Mouse (Mus musculus) cerebellum, adult 18-20 months (tissue): ENCODE results near the gene Rftn1.

Experiments used
- DNase-seq, 2 experiments: peaks; one replicate each; pipeline ENCODE4 v3.0.0; 2021

Gene Rftn1

GRCm38 (mm10) chr17:50019090-50019489 is 171.4 kb downstream of the Rftn1 start:
- peak; percentile 20 to 36 for DNase-seq

GRCm38 (mm10) chr17:50014708-50015107 is 175.8 kb downstream of the Rftn1 start:
- no peak for DNase-seq

GRCm38 (mm10) chr17:50013848-50014247 is 176.6 kb downstream of the Rftn1 start:
- DNase-seq = no peak

- DNase-seq = no peak
Observed at GRCm38 (mm10) chr17:50010096-50010495, 180.4 kb downstream of the Rftn1 start.

- peak; percentile 40 to 54 for DNase-seq
Observed at GRCm38 (mm10) chr17:50006721-50007351, 183.6 kb downstream of the Rftn1 start.

GRCm38 (mm10) chr17:50006338-50006720 is 184.1 kb downstream of the Rftn1 start:
- no peak for DNase-seq

- peak; percentile 75 to 77 for DNase-seq
Observed at GRCm38 (mm10) chr17:50003156-50003555, 187.3 kb downstream of the Rftn1 start.

GRCm38 (mm10) chr17:50002171-50002570 is 188.3 kb downstream of the Rftn1 start:
- DNase-seq = peak; percentile 77 to 88

GRCm38 (mm10) chr17:50001754-50002153 is 188.7 kb downstream of the Rftn1 start:
- DNase-seq = peak; percentile 30 to 53

GRCm38 (mm10) chr17:50000580-50000979 is 189.9 kb downstream of the Rftn1 start:
- DNase-seq = peak; percentile 87 to 91

- DNase-seq = no peak
Observed at GRCm38 (mm10) chr17:49996626-49997152, 193.8 kb downstream of the Rftn1 start.

- DNase-seq = no peak
Observed at GRCm38 (mm10) chr17:49996097-49996496, 194.4 kb downstream of the Rftn1 start.

- no peak for DNase-seq
Observed at GRCm38 (mm10) chr17:49995226-49995625, 195.2 kb downstream of the Rftn1 start.

- DNase-seq = no peak
Observed at GRCm38 (mm10) chr17:49993631-49994030, 196.8 kb downstream of the Rftn1 start.

- no peak for DNase-seq
Observed at GRCm38 (mm10) chr17:49992625-49993603, 197.6 kb downstream of the Rftn1 start.

GRCm38 (mm10) chr17:49989583-49989982 is 200.9 kb downstream of the Rftn1 start:
- no peak for DNase-seq

- no peak for DNase-seq
Observed at GRCm38 (mm10) chr17:49987095-49987494, 203.4 kb downstream of the Rftn1 start.

- DNase-seq = no peak
Observed at GRCm38 (mm10) chr17:49983478-49983877, 207.0 kb downstream of the Rftn1 start.

GRCm38 (mm10) chr17:49982611-49983390 is 207.7 kb downstream of the Rftn1 start:
- no peak for DNase-seq

GRCm38 (mm10) chr17:49981591-49981990 is 208.9 kb downstream of the Rftn1 start:
- DNase-seq = no peak

- DNase-seq = no peak
Observed at GRCm38 (mm10) chr17:49979761-49980285, 210.7 kb downstream of the Rftn1 start.

GRCm38 (mm10) chr17:49977424-49977790 is 213.1 kb downstream of the Rftn1 start:
- DNase-seq = no peak
